Mouse (Mus musculus) megakaryocyte-erythroid progenitor cell, adult 5-6 weeks (primary cell): ENCODE results near the gene Cox5a. TPM values are rescaled to one million over a fixed set of nuclear protein-coding genes. Genes with fewer than 3 reads are reported as not detected.

Experiments used
- ATAC-seq: replicated peaks from 2 replicates; pipeline ENCODE4 v1.8.0; 2016; ENCODE audit warnings: mild to moderate bottlenecking, inconsistent platforms; ENCODE audit not compliant: severe bottlenecking, poor library complexity, low FRiP score, low TSS enrichment
- total RNA-seq, 2 experiments: library from RNA; stranded (forward) in 1 of 2; stranded (reverse) in 1 of 2; fragments of 200-1000, 215-1000 nt in 1 of 2; fragments of >200 nt in 1 of 2; fragmentation: Nextera tagmentation in 1 of 2; gene quantifications; 2 replicates each; pipeline ENCODE4 v1.2.3; 2014 to 2017

Gene Cox5a
- total RNA-seq, 2 experiments from 2014 or later, result 60.4 to 484 TPM

DNA sequence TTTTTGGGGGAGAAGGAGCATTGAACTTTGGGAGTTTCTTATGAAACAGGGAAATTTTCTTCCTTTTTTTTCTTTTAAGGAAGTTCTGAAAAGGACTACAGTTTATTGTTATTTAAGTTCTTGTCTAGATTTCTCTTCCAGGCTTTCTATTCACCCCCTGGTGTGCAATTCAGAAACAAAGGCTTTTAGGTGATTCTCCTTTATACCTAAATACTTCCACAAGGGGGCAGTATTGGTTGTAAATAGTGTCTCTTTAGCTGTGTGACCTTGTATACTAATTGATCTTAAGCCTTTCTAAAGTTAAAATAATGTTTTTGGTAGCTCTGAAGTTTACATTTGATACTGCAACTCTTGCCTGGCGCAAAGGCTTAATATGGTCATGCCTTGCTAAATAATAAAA, 2.7 kb downstream of the Cox5a start:
- 0 out of 2 replicates have a peak, but pooled peaks have one; percentile 46 for ATAC-seq

DNA sequence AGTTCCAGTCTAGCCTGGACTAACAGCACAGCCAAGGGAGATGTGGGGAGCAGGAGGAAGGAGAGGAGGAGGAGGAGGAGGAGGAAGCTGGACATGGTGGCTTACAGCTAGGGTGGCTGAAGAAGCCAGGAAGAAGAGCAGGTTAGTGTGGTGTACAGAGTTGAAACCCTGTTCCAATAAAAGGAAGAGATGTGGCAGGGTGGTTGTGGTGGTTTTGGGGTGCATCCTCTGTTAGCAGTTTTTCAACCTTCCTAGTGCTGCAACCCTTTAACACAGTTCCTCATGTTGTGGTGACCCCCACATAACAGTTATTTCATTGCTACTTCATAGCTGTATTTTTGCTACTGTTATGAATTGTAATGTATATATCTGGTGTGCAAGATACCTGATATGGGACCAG, 3.4 kb downstream of the Cox5a start:
- no peak for ATAC-seq

DNA sequence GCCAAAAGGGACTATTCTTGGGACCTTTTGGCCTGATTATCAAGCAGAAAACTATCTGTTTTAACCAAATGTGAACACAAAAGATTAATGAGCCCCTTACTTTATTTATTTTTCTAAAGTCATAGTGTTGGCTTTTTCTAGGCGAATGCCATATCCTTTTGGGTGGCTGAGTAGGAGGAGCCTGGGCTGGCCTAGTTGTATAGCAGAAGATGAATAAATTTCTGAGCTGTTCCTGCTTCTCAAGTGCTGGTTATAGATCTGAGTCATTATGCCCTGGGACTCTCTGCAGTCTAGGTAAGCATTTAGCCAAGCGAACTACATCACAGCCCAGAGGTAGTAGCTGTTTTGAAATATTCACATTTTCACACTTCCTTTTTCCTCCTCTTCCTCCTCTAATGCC, 4.4 kb downstream of the Cox5a start:
- ATAC-seq, result no peak

DNA sequence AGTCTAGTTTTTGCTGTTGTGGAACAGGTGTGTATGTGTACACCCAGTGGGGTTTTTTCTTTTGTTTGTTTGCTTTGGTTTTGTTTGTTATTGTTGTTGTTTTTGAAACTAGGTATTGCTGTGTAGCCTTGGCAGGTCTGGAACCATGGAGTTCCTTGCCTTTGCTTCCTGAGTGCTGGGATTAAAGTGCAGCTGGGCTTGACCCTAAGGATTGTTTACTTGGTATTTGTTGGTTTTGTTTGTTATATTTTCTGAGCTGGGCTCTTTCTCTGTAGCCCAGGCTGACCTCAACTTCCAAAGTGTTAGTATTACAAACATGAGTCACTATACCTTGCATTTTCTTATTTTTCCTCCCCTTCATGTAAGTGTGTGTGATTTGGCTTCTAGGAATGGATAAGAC, 5.4 kb downstream of the Cox5a start:
- no peak for ATAC-seq

DNA sequence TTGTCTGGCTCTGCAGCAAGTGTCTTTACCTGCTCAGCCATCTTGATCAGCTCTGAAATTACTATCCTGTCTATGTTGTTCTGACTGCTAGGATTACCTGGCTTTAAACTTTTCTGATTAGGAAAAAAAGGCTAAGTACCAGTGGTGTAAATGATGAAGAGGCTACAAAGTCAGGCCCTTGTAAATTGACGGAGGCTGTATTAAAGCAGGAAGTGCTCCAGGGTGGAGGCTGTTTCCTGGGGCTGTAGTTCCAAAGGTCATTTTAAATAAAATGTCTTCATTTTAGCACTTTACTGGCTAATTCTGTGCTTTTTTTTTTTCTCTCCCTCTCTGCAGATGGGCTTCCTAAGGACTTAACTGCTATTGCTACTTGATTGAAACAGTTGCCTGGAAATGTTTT, 10.9 kb downstream of the Cox5a start:
- ATAC-seq, result no peak

DNA sequence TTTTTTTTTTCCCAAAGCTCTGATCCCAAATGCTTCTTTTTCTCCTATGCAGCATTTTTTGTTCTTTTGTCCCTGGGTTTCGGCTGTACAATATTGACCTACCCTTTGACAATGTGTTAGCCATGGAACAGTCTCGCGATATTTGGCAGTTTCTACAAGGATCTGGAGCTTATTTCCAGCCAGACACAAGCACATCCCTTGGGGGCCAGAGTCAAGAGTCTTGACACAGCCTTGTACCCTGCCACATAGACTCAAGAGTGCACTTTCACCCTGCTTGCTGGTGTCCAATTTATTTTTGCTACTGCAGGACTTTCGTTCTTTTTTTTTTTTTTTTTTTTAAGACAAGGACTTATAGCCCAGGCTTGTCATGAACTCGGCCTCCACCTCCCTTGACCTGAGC, 15.3 kb downstream of the Cox5a start:
- no peak for ATAC-seq

DNA sequence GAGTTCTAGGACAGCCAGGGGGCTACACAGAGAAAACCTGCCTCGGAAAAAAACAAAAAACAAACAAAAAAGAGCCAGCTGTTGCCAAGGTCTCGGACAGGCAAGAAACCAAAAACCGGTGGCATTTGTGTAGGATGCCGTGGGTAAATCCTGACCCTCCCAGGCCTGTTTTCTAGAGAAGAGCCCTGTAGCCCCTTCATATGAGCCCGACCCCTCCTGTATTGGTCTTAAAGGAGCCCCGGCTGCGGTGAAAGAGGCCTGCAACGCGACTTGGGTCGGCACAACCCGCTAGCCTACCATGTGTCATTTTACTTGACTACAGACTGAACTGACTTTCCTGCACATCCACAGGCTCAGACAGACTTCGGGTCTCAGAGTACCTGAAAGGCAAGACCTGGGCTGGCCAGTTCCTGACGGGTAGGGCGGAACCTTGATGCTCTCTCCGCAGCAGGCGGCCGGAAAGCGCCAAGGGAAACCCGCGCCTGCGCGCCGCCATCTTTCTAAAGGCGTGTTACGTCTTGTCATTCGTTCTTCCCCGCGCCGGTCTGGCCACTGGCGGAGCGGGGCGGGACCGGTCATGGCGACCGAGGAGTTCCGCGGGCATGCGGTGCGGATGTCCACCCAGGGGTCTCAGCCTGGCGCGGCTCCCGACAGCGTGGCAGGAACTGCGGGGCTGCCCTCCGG, 16.1 kb downstream of the Cox5a start, which contains the start of gene Fam219b:
Gene Fam219b, plus strand, starts transcription at position 485 of the 684 bp plus-strand sequence.
- ATAC-seq, result peak; percentile 93

DNA sequence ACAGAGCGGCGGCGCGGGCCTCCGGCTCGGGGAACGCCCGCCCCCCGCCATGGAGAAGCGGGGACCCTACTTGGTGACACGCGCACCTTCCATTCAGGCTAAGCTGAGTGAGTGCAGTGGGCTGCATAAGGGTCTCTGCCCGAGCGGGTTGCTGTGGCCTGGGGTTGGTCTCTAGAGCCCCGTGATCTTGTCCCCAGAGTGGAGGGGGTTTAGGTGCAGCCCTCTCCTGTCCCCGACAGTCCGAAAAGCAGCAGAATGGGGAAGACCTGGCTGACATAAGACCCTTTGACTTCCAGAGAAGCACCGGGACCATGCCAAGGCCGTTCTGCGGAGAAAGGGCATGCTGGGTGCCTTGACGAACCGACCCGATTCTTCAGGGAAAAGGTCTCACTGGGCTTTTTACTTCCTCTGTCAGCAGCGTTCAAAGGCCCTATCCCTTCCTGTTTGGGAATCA, 16.7 kb downstream of the Cox5a start:
- ATAC-seq, result no peak

DNA sequence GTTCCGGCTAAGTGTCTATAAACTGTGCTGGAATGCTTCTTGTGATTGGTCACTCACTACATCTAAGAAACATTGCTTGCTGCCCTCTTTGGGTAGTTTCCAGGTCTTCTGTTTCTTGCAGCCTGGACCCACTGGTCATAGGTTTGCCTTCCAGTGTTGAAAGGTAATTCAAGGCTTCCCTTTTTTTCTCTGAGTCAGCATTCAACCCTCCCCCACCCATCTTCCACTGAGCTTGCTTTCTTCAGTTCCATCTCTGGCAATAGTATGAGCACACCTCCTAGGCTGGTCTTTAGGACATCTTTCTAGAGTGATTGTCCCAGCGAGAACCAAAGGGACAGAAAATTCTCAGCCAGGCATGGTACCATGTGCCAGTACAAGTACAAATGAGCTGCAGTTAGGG, 18.5 kb downstream of the Cox5a start:
- ATAC-seq, result no peak

DNA sequence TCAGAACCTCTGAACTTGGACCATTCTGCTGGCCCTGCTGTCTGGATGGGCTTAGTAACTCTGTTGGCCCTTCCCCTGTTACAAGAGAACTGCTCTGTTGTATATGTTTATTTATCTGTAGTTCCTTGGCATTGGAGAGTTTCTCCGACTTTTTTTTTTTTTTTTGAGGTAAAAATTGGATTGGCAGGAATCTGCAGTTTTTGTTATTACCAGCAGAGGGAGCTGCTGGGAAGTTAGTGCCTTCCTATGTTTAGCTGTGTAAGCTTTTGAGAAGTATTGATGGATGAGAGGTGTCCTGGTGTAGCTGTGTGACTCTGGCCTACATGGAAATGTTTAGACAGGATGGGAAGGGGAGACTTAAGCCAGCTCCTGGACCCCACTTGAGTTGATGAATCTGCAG, 20.2 kb downstream of the Cox5a start:
- ATAC-seq, result 0 out of 2 replicates have a peak, but pooled peaks have one; percentile 23

DNA sequence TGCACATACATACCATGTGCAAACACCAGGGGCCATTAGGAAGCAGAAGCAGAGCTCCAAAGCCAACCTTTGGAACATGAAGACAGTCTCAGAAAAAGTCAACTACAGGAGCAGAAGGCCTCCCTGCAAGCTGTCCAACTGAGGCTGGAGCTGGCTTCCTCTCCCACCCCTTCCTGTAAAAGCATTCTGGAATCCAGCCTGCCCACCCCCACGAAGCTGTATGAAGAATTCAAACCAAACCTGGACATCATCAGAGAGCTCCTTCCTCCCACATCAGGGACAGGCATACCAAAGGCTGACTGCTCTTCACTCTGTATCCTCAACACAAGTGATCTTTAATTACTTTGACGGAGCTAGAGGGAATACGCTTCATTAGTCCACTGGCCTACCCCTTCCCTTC, 22.9 kb downstream of the Cox5a start:
- ATAC-seq, result no peak

DNA sequence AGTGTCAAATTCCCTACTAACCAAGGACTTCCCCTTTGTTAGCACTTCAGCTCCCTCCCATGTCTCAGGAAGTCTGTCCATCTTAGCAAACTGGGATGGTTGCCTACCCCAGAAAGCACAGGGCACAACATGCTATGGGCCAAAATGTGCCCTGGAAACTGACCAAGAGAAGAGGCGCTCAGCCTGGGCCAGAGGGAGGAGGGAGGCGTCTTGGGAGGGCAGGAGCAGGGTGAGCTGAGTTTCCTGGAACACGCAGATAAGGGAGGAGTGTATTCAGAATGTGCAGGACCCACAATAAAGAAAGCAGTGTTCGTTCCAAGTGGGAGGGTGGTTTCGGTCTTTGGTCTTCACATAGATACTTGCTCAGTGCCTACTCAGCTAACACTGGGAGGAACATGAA, 26.2 kb downstream of the Cox5a start:
- ATAC-seq, result peak; percentile 75

DNA sequence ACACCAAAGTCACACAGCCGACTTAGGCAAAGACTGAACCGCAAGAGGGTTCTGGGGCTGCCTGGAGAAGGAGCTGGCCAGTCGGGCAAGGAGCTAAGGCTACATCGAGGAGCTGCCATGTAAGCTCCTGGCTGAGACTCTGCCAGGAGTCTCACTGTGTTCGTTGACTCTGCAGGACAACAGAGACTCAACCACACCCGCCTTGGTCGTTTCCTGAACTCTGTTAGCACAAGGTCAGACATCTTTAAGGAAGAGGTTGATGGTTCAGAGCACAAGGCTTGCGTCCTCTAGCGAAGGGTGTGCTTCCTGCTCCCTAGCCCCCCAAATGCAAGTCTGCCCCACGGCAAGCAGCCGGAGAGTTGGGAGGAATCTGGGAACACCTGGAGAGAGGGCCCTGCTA, 26.8 kb downstream of the Cox5a start:
- no peak for ATAC-seq

DNA sequence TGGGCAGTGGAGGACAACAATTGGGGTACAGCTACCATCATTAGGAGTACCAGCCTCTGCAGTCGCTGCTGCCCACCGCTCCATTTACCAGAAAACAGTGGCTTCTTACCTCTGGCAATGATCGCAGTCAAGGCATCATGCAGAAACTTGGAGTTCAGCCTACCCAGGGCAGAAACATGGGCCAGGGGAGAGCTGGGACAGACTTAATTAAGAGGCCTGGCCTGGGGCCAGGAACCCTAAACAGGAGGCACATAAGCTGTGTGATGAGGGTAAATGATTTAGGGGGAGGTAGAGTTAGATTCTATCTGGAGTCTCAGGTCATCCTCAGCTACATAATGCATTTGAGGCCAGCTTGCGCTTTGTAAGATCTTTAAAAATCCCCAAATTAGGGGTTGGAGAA, 28.1 kb downstream of the Cox5a start:
- no peak for ATAC-seq

DNA sequence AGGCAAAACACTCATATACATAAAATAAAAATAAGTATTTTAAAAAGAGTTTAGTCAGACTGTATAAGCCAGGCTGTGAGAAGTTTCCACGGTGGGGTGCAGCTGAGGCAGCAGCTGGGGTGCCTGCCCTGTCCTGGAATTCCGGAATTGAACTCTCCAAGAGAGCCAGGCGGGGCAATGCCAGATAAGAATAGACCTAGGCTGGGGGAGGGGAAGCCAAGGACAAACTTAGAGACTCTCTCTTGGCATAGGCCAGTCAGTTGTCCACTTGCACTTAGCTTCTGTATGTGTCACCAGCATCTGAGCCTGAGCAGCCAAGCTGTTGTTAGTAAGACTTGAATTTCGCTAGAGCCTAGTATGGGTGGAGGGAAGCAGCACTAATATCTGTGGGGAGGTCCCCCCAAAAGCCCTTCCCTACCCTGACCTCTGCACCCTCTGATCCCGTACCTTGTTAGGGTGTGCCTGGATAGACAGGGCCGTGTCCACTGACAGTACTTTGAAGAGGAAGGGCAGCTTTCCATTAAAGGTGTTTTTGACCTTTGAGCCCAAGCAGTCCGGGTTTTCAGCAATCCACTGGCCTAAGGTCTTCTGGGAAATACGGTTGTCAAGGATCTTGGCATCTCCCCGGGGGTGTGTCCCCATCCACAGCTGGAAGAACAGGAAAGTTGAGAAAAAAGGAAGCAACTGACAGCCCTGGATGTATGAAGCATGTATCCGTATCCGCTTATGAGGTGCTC, 29.2 kb downstream of the Cox5a start:
- ATAC-seq, result no peak

DNA sequence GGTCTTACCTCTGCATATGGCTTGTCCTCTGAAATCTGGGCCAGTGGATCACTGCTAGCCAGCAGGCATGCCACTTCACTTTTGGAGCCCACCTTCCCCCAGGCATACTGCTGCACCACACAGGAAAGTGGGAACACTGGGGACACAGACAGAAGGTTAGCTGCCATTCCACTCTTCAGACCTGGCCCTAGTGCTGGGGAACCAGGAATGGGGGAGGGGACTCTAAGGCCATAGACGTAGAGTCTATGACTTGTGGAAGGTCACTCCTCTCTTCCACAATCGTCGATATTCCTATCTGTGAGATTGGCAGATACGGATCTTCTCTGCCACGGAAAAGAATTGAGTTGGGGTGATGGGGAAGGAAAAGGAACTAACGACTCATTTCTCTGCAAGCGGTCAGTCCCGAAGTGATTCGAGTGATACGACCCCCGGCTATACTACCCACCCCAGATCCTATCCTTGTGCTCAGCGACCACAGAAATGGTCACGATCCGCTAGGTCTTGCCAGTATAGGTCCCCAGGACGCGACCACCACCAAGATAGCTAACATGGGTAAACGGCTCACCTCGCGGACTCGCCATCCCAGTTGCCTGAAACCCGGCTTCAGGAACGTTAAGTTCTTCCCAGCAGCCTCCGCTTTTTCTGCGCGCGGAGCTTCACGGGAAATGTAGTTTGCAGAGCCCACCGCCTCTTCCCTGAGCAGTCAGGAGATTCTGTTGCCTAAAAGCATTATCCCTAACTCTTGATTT, 31.2 kb downstream of the Cox5a start, which contains the start of gene Mpi:
Gene Mpi, minus strand, starts transcription at position 625 of the 749 bp plus-strand sequence.
- no peak; the same call in 1 of the 2 replicates for ATAC-seq

DNA sequence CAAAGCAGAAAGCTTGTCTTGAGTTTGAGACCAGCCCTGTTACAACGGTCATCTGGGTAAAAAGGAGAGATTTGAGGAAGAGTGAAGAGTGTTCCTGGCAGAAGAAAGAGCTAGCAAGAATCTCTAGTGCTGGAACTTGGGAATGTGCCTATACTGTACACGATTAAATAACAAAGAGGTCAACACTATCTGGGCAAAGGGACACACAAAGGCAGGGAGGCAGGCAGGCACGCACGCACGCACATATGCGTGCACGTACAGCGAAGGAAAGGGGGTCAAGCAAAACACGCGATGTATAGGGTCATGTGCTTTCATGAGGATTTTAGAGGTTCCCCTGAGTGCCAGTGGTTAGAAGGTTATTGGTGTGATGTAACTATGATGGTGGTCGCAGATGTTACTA, 32.0 kb downstream of the Cox5a start:
- no peak for ATAC-seq

DNA sequence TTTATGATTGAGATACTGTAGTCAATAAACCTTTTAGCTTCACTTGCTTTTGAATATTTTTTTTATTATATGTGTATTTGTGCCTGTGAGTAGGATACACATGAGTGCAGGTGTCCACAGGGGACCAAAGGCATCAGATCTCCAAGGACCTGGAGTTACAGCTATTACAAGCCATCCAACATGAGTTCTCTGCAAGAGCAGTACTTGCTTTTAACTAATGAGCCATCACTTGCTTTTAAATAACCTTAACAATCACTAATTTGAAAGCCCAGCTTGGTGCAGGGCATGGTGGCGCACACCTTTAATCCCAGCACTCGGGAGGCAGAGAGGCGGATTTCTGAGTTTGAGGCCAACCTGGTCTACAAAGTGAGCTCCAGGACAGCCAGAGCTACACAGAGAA, 33.7 kb downstream of the Cox5a start:
- no peak for ATAC-seq

DNA sequence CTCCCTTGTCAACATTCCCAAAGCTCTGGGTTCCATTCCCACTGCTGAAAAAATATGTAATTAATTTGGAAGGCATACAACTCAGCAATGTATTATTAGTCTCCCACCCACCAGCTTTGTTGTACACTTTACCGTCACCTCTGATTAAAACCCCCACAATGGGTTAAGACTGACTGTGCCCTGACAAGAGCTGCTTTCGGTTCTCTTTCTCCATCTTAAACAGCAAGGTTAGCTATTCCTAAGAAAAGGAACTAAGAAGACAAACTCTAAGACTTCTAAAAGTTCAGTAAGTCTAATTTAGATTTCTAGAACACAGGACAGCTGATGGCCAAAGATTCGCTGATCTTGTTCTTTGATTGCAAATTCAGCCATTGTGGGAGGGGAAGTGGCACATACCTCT, 36.1 kb downstream of the Cox5a start:
- ATAC-seq, result no peak

DNA sequence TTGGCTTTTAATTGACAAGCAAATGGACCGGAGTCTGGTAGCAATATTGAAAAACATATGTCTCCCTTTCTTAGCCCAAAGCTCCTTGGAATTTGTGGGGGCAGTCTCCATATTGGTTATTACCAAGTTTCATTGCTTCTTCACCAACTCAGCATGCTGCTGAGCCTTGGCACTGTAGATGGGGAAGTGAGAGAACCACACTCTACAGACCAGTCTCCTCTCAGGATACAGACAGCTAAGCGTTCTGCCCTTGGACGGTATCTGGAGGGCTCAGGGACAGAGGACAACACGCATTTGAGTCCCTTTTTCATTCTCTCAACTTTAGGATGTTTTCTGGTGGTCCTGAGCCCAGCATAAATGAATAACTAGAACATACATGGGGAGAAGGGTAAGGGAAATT, 37.6 kb downstream of the Cox5a start:
- ATAC-seq, result no peak
